Mouse (Mus musculus) small intestine, adult 2 months (tissue): ENCODE measurements at regions not wholly inside any gene's neighbourhood (a gene's known extent, or its start where the extent isn't known, plus 50 kb on each side); places are given as distances from the start of the nearest gene placed in this dataset.
"Not testable (repeated sequence)": the region's sequence is repeated elsewhere in the genome, so short reads cannot be mapped to it uniquely, and the experiment has no call there.

Source experiments
- H3K27ac ChIP-seq: fragments of 200-500 bp; 2 replicates; pipeline ENCODE4 v1.5.1; 2012; ENCODE audit warnings: low read depth, low read length, control low read depth, inconsistent platforms; ENCODE audit not compliant: insufficient read depth
- H3K27me3 ChIP-seq: fragments of 200-500 bp; 2 replicates; pipeline ENCODE4 v1.6.1; 2012; ENCODE audit warnings: mild to moderate bottlenecking, moderate library complexity, low read length, inconsistent platforms; ENCODE audit not compliant: control insufficient read depth, insufficient read depth
- H3K36me3 ChIP-seq: fragments of 200-500 bp; 2 replicates; pipeline ENCODE4 v1.6.1; 2012; ENCODE audit warnings: mild to moderate bottlenecking, low read length, control low read depth, inconsistent platforms; ENCODE audit not compliant: control insufficient read depth, insufficient read depth
- H3K4me1 ChIP-seq: fragments of 200-500 bp; 2 replicates; pipeline ENCODE4 v1.6.1; 2012; ENCODE audit warnings: low read length, inconsistent platforms, mixed read lengths; ENCODE audit not compliant: control insufficient read depth, insufficient read depth, insufficient read length
- H3K4me3 ChIP-seq: fragments of 200-500 bp; 2 replicates; pipeline ENCODE4 v1.5.1; 2012; ENCODE audit warnings: low read depth, mild to moderate bottlenecking, control low read depth, inconsistent platforms, low read length, moderate library complexity
- CTCF ChIP-seq: fragments of 200-500 bp; IDR thresholded peaks from 2 replicates; pipeline ENCODE4 v1.5.1; 2012; ENCODE audit warnings: low read depth, mild to moderate bottlenecking, control low read depth, inconsistent platforms, low read length, moderate library complexity, mixed read lengths; ENCODE audit not compliant: insufficient replicate concordance, insufficient read length; ENCODE audit errors: extremely low read depth
- POLR2A ChIP-seq: fragments of 200-500 bp; IDR thresholded peaks from 2 replicates; pipeline ENCODE4 v1.6.1; 2012; ENCODE audit warnings: low read depth, mild to moderate bottlenecking, control low read depth, inconsistent platforms, low read length, moderate library complexity
- WGBS: fragments of 180-500 bp; shearing (Covaris S2); methylation state at CpG from one replicate; pipeline ENCODE4 v1.1.7; 2018; 5-methylcytosine and 5-hydroxymethylcytosine counted together

DNA sequence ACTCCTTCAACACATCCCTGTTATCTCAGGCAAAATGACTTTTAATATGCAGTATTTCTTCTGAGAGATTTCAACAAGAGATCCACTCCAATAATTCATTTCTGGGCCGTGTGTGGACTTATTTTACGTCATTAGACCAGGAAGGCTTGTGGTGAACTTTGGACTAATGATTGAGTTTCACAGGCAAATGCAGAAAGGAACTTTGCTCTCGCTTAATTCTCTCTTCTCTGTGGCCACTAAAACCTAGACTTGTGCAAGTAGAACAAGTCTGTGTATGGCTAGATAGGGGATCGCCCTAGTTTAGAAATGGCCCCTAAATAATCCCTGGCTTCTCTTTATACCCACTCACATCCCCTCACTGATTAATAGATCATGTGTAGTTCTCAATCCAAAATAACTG is 50.6 kb upstream of the Ppp1r12a start:
- 26% methylated on average over 4 of the region's 4 CpGs for WGBS
- Histone ChIP-seq H3K4me3 (no peak overlapping the region), H3K27me3 (no peaks in the 10 kb centered on the region), H3K4me1 (peaks cover 18% of the 10 kb centered on the region; the same call in 1 of the 2 replicates), H3K27ac (peak overlapping the region; percentile 53), H3K36me3 (no peaks in the 10 kb centered on the region)
- TF ChIP-seq CTCF (no peak), POLR2A (no peak)

DNA sequence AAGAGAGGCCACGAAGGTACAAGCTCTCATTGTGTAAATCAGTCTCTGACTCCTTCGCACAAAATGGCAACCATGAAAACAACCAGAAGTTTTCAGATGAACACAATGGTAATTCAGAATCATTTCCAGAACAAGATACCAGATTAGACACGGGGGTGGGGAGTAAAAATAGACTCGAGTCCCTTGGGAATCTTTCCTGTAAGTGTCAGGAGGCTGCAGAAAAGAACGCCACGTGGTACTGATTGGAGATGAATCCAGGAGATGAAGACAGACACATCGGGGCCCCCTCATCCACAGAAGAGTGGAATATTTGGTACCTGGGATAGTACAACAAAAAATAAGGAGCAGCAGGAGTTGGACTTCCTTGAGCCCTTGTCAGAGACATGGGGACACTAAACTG is 51.1 kb upstream of the Ppp1r12a start:
- no peaks in the 10 kb centered on the region for H3K36me3 ChIP-seq
- peak overlapping the region; percentile 53 for H3K27ac ChIP-seq
- TF ChIP-seq POLR2A (no peak), CTCF (no peak)
- no peaks in the 10 kb centered on the region for H3K27me3 ChIP-seq
- H3K4me3 ChIP-seq, result no peak overlapping the region
- WGBS, result 77% methylated on average over 7 of the region's 7 CpGs
- peaks cover 18% of the 10 kb centered on the region; the same call in 1 of the 2 replicates for H3K4me1 ChIP-seq

DNA sequence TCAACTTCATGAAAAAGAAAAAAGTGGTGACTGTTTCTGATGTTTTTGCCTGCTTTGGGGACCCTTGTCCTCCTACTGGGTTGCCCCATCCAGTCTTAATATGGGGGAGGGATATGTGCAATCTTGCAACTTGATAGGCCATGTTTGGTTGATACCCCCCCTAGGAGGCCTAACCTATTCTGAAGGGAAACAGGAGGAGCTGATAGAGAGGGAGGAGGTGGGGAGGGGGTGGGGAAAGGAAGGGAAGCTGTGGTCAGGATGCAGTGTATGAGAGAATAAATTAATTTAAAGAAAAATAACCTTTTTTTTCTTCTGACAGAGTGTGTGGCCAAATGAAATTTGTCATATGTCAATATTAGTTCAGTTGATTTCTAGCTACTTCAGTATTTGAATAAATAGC is 51.8 kb upstream of the Ppp1r12a start:
- no peak for TF ChIP-seq CTCF
- TF ChIP-seq POLR2A, result no peak

DNA sequence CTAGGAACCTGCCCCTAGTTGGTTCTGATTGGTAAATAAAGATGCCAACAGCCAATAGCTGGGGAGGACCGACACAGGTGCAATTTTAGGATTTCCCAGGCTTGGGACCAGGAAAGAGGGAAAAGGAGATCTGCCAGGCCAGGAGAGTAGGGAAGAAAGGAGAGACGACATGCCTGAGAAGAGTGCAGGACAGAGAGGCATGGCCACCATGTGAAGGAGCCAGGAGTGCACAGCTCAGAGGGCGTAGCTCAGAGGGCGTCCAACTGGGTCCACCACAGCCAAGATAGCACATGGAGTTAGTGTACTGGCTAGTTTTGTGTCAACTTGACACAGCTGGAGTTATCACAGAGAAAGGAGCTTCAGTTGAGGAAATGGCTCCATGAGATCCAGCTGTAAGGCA is 53.5 kb upstream of the Ppp1r12a start:
- WGBS, result 89% methylated on average over 4 of the region's 4 CpGs
- H3K4me3 ChIP-seq, result not testable (repeated sequence)

More for the DNA sequence above, 51.8 kb upstream of the Ppp1r12a start:
- Histone ChIP-seq H3K36me3 (no peaks in the 10 kb centered on the region), H3K4me1 (peaks cover 14% of the 10 kb centered on the region; the same call in 1 of the 2 replicates), H3K4me3 (no peak overlapping the region), H3K27ac (no peak overlapping the region), H3K27me3 (no peaks in the 10 kb centered on the region)

DNA sequence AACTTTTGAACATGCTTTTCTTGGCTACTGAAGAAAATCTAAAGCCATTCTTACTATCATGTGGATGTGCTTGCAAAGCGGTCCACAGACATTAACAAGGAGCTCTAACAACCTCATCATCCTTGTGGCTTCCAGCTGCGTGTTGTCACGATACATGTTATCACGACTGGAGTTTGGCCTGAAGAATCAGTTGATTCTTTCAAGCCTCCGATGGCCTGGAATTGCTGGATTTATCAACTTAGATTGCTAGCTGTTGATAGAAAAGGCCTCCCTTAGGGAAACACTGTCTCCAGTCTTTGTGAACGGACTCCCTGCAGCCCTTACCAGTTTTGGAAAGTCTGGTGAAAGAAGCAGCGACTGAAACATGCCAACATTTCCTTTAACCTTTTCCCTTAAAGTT is 60.5 kb upstream of the Ppp1r12a start:
- Histone ChIP-seq H3K4me3 (no peak overlapping the region), H3K27me3 (no peaks in the 10 kb centered on the region), H3K27ac (no peak overlapping the region), H3K36me3 (no peaks in the 10 kb centered on the region), H3K4me1 (peaks cover 7% of the 10 kb centered on the region; the same call in 1 of the 2 replicates)
- TF ChIP-seq CTCF (no peak), POLR2A (no peak)
- 31% methylated on average over 7 of the region's 7 CpGs for whole genome bisulfite sequencing

More for the DNA sequence above, 53.5 kb upstream of the Ppp1r12a start:
- not testable (repeated sequence) for H3K4me1 ChIP-seq, H3K27ac ChIP-seq, H3K27me3 ChIP-seq, H3K36me3 ChIP-seq

DNA sequence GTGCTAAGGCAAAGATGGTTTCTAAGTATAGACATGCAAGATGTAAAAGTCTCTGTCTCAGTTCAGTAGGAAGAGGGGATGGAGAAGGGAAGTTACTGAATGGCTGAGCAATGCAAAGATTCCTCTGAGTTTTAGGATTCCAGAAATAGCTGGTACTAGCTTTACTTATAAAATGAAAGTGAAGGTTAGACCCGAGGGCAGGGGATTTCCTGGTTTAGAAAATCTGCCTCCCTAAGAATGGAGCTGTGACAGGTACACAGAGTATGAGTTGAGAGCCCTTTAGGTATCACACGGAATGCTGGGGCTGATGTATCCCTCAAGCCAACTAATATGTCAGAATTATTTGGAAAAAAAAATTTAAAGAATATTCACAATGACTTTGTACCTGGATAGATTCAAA is 69.0 kb upstream of the Ppp1r12a start:
- Histone ChIP-seq H3K27me3 (no peaks in the 10 kb centered on the region), H3K27ac (no peak overlapping the region), H3K4me3 (no peak overlapping the region), H3K36me3 (no peaks in the 10 kb centered on the region), H3K4me1 (peaks cover 4% of the 10 kb centered on the region; the same call in 1 of the 2 replicates)
- 37% methylated on average over 2 of the region's 2 CpGs for WGBS
- no peak for TF ChIP-seq POLR2A
- no peak for TF ChIP-seq CTCF

DNA sequence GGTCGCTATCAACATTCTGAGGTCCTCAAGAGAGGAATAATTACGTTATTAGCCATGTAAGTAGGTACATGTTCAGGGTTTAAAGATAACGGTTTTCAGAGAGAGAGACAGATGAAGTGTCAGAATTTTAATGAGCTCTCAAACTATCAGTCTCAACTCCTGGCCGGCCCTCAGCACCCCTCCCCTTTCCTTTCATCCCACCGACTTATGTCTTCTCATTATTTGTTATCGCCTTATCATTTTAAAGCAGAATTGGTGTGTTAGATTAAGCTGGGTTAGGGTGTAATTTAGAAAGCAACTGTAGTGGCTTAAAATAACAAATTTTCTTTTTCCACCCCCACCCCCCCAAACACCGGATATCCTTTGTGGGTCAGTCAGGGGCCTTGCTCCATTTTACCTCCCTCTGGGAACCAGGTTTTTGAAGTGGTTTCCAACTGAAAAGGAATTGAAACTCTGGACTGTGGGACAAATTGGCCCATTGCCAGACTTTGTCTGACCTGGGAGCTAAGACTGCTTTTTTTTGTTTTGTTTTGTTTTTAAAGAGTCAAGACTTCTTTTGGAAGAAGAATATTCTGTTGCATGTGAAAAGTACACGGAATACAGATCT is 72.5 kb upstream of the Ppp1r12a start:
- peaks cover 4% of the 10 kb centered on the region; the same call in 1 of the 2 replicates for H3K4me1 ChIP-seq
- H3K36me3 ChIP-seq, result no peaks in the 10 kb centered on the region
- no peak overlapping the region for H3K4me3 ChIP-seq
- WGBS, result 31% methylated on average over 8 of the region's 8 CpGs
- TF ChIP-seq CTCF (no peak), POLR2A (no peak)
- peak overlapping the region; percentile 47 for H3K27ac ChIP-seq
- H3K27me3 ChIP-seq, result no peaks in the 10 kb centered on the region

DNA sequence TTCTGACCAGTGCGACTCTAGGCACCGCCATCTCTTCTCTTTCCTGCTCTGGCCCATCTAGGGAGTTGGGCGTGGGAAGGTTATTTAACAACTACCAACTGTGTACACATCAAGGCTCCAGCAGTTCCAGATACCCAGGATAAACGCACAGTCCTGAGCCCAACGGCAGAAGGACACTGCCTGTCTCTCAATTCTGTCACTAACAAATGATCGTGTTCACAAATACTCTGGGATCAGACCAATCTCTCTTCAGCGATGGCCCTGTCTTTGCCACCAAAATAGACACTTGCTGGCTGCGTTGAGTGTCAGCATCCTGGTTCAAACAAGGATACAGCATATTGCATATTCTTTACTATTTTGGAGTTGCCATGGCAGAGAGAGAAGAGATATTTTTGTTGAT is 73.1 kb upstream of the Ppp1r12a start:
- WGBS, result 27% methylated on average over 8 of the region's 8 CpGs
- Histone ChIP-seq H3K27ac (peak overlapping the region; percentile 47), H3K36me3 (no peaks in the 10 kb centered on the region), H3K27me3 (no peaks in the 10 kb centered on the region), H3K4me3 (no peak overlapping the region), H3K4me1 (peaks cover 4% of the 10 kb centered on the region; the same call in 1 of the 2 replicates)
- TF ChIP-seq CTCF, result no peak
- no peak for TF ChIP-seq POLR2A
